Mouse (Mus musculus) cerebellum, adult 2 months (tissue): ENCODE results near the gene Ccdc124.

Experiments used
- CTCF ChIP-seq: fragments of 200-500 bp; IDR thresholded peaks from 2 replicates; pipeline ENCODE4 v1.5.1; 2011; ENCODE audit warnings: low read depth, mild to moderate bottlenecking, control low read depth, low read length, moderate library complexity, borderline replicate concordance; ENCODE audit not compliant: insufficient read depth
- POLR2A ChIP-seq: fragments of 200-500 bp; IDR thresholded peaks from 2 replicates; pipeline ENCODE4 v1.6.1; 2011; ENCODE audit warnings: low read length, control low read depth, borderline replicate concordance; ENCODE audit not compliant: insufficient read depth

DNA sequence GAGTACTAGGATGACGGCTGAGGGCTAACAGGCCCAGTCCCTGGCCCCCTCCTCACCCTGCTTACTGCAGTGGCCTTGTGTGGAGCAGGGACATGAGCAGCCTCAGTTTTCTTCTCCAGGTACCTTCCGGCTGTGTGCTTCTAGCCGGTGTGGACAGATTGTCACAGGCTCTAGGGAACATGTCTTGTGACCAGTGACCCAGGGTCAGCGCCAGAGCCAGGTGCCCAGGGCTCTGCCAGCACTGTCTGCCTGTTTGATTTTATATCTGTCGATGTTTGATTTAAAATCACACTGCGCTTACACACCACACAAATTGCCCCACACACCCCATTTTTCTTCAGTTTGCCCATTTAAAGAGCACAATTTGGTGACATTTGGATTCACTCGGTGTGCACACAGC is 49.9 kb downstream of the Ccdc124 start:
- TF ChIP-seq CTCF (no peak), POLR2A (no peak)
